Mouse (Mus musculus): ENCODE results near the gene Ubap2. TPM values are rescaled to one million over a fixed set of nuclear protein-coding genes. Genes with fewer than 3 reads are reported as not detected.

Gene Ubap2
- polyA plus RNA-seq, 1 experiment from 2014 or later, result 45.4 TPM

DNA sequence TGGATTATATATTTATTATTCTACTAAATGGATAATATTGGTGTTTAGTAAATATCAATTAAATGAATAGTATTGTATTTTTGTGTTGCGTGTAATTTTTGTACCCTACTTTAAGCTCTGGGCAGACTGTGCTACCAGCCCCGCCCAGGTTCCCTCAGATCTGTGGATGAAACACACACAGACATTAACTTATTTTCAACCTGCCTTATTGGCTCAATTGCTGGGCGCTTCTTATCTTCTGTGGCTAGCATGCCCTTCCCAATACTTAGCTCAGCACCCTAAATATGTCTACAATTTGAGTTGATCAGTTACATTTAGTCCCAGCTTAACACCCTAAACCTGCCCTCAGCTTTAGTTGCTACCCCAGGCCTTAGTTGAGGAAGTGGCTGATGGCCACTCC, 113.7 kb downstream of the Ubap2 start:
- H3K4me3 ChIP-seq (ENCODE audit: control insufficient read depth in 1 of 2, insufficient read depth in 1 of 2, low read depth in 1 of 2, low read length in 2 of 2), result no peak overlapping the region
- WGBS, result 92% methylated on average over 3 of the region's 3 CpGs
- H3K9ac ChIP-seq (ENCODE audit: low read length), result no peak overlapping the region

DNA sequence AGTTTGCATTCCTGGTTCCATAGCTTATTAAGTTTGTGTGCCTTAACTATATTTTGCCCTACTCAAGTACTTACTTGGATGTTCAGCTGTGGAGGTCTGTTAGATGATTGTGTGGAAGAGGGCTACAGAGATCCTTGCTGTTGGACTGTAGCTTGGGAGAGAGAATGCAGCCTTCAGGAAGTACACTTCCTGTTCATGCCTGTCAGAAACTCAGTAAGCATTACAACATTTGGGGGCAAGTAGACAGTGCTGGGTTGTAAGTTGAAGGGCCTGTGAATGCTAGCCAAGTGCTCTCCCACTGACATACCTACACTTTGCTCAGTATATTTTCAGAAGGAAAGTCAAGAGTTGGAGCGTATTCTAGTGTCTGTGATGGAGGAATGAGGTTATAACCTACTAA, 116.7 kb downstream of the Ubap2 start:
- Histone ChIP-seq H3K9ac (ENCODE audit: low read length) (no peak overlapping the region), H3K27me3 (ENCODE audit: control insufficient read depth, insufficient read depth, low read length) (no peaks in the 10 kb centered on the region), H3K36me3 (ENCODE audit: control insufficient read depth, insufficient read depth, low read length) (no peaks in the 10 kb centered on the region), H3K4me2 (ENCODE audit: low read length) (no peak overlapping the region), H3K4me3 (ENCODE audit: control insufficient read depth in 1 of 2, insufficient read depth in 1 of 2, low read depth in 1 of 2, low read length in 2 of 2) (no peak overlapping the region), H3K4me1 (ENCODE audit: control insufficient read depth in 2 of 2, insufficient read depth in 2 of 2, low read length in 2 of 2) (peaks cover 0 to 10% of the 10 kb centered on the region in 2 experiments; a peak in 3 of 4 replicates), H3K9me3 (ENCODE audit: control insufficient read depth, low read length) (no peaks in the 10 kb centered on the region), H3K27ac (replicated peaks in 1 of 2; ENCODE audit: control insufficient read depth in 1 of 2, insufficient read depth in 1 of 2, low read depth in 2 of 2, low read length in 2 of 2) (peak overlapping the region in 1 of 2 experiments; percentile 9; a peak in 1 of 4 replicates)
- no peak for ATAC-seq (ENCODE audit: insufficient number of reproducible peaks, insufficient read depth, low FRiP score, low read depth)
- WGBS, result 95% methylated on average over 1 of the region's 1 CpGs

More for the DNA sequence above, 113.7 kb downstream of the Ubap2 start:
- Histone ChIP-seq H3K4me1 (ENCODE audit: control insufficient read depth in 2 of 2, insufficient read depth in 2 of 2, low read length in 2 of 2) (peaks cover 0 to 17% of the 10 kb centered on the region in 2 experiments; a peak in 3 of 4 replicates), H3K27ac (replicated peaks in 1 of 2; ENCODE audit: control insufficient read depth in 1 of 2, insufficient read depth in 1 of 2, low read depth in 2 of 2, low read length in 2 of 2) (no peak overlapping the region), H3K27me3 (ENCODE audit: control insufficient read depth, insufficient read depth, low read length) (no peaks in the 10 kb centered on the region), H3K9me3 (ENCODE audit: control insufficient read depth, low read length) (no peaks in the 10 kb centered on the region), H3K4me2 (ENCODE audit: low read length) (no peak overlapping the region), H3K36me3 (ENCODE audit: control insufficient read depth, insufficient read depth, low read length) (0 out of 2 replicates have a peak, but pooled peaks cover 2% of the 10 kb centered on the region)
- no peak for ATAC-seq (ENCODE audit: insufficient number of reproducible peaks, insufficient read depth, low FRiP score, low read depth)

DNA sequence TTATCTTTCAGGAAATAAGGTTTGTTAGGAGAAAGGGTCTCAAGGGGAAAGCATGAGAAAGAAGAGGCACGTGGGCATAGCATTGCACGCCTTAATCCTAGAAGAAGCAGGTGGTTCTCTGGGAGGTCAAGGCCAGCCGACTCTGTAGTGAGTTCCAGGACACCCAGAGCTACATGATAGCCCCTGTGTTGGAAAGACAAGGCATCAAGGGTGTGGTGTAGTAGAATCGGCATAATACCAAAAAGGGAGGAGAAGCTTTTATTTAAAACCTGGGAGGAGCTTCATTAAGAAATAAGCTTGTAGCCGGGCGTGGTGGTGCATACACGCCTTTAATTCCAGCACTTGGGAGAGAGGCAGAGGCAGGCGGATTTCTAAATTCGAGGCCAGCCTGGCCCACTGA, 118.0 kb downstream of the Ubap2 start:
- Histone ChIP-seq H3K36me3 (ENCODE audit: control insufficient read depth, insufficient read depth, low read length) (no peaks in the 10 kb centered on the region), H3K9ac (ENCODE audit: low read length) (no peak overlapping the region), H3K4me3 (ENCODE audit: control insufficient read depth in 1 of 2, insufficient read depth in 1 of 2, low read depth in 1 of 2, low read length in 2 of 2) (no peak overlapping the region), H3K4me1 (ENCODE audit: control insufficient read depth in 2 of 2, insufficient read depth in 2 of 2, low read length in 2 of 2) (peaks cover 0 to 10% of the 10 kb centered on the region in 2 experiments; a peak in 3 of 4 replicates), H3K4me2 (ENCODE audit: low read length) (no peak overlapping the region), H3K27ac (replicated peaks in 1 of 2; ENCODE audit: control insufficient read depth in 1 of 2, insufficient read depth in 1 of 2, low read depth in 2 of 2, low read length in 2 of 2) (no peak overlapping the region), H3K9me3 (ENCODE audit: control insufficient read depth, low read length) (no peaks in the 10 kb centered on the region), H3K27me3 (ENCODE audit: control insufficient read depth, insufficient read depth, low read length) (no peaks in the 10 kb centered on the region)
- 82% methylated on average over 9 of the region's 9 CpGs for WGBS
- ATAC-seq (ENCODE audit: insufficient number of reproducible peaks, insufficient read depth, low FRiP score, low read depth), result no peak

DNA sequence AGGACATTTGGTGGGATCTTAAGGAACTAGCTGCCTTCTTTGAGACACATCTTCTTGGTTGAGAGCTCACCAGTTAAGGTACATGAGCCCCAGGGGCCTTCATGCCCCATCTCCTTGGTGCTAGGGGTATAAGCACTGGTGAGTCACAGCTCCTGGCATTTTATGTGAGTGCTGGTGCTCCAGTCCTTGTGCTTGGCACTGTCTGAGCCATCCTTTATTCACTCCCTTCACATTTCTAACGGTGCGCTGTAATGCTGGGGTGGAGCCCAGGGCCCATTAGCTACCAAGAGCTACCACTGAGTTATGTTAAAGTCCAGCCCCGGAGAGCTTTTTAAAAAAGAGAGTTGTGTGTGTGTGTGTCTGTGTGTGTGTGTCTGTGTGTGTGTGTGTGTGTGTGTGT, 121.8 kb downstream of the Ubap2 start:
- WGBS, result 84% methylated on average over 3 of the region's 3 CpGs
- Histone ChIP-seq H3K4me3 (ENCODE audit: control insufficient read depth in 1 of 2, insufficient read depth in 1 of 2, low read depth in 1 of 2, low read length in 2 of 2) (no peak overlapping the region), H3K27ac (replicated peaks in 1 of 2; ENCODE audit: control insufficient read depth in 1 of 2, insufficient read depth in 1 of 2, low read depth in 2 of 2, low read length in 2 of 2) (no peak overlapping the region), H3K36me3 (ENCODE audit: control insufficient read depth, insufficient read depth, low read length) (peaks cover 3% of the 10 kb centered on the region), H3K9me3 (ENCODE audit: control insufficient read depth, low read length) (no peaks in the 10 kb centered on the region), H3K4me2 (ENCODE audit: low read length) (no peak overlapping the region), H3K9ac (ENCODE audit: low read length) (no peak overlapping the region), H3K27me3 (ENCODE audit: control insufficient read depth, insufficient read depth, low read length) (no peaks in the 10 kb centered on the region), H3K4me1 (ENCODE audit: control insufficient read depth in 2 of 2, insufficient read depth in 2 of 2, low read length in 2 of 2) (peaks cover 0 to 9% of the 10 kb centered on the region in 2 experiments; a peak in 3 of 4 replicates)
- no peak for ATAC-seq (ENCODE audit: insufficient number of reproducible peaks, insufficient read depth, low FRiP score, low read depth)

DNA sequence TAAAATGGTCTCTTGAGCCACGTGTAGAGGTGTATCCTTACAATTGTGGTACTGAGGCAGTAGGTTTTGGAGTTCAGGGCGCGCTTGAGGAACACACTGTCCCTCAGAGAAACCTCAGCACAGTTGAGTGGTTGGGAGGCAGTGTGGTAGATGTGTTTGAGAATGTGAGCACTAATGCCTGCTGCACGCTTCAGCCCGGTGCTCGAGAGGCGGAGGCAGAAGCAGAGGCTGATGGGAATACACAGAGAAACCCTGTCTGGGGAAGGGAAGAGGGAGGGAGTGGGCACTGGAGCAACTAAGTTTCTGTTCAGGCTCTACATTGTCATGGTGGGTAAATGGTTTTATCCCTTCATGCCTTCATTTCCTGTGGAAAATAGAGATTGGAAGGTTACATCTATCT, 123.8 kb downstream of the Ubap2 start:
- 0 out of 4 replicates have a peak, but pooled peaks cover 0 to 3% of the 10 kb centered on the region in 2 experiments for H3K4me1 ChIP-seq (ENCODE audit: control insufficient read depth in 2 of 2, insufficient read depth in 2 of 2, low read length in 2 of 2)
- no peaks in the 10 kb centered on the region for H3K9me3 ChIP-seq (ENCODE audit: control insufficient read depth, low read length)
- H3K27me3 ChIP-seq (ENCODE audit: control insufficient read depth, insufficient read depth, low read length), result no peaks in the 10 kb centered on the region
- H3K27ac ChIP-seq (replicated peaks in 1 of 2; ENCODE audit: control insufficient read depth in 1 of 2, insufficient read depth in 1 of 2, low read depth in 2 of 2, low read length in 2 of 2), result no peak overlapping the region
- 94% methylated on average over 7 of the region's 7 CpGs for WGBS
- no peak overlapping the region for H3K9ac ChIP-seq (ENCODE audit: low read length)
- peaks cover 4% of the 10 kb centered on the region for H3K36me3 ChIP-seq (ENCODE audit: control insufficient read depth, insufficient read depth, low read length)
- ATAC-seq (ENCODE audit: insufficient number of reproducible peaks, insufficient read depth, low FRiP score, low read depth), result no peak
- H3K4me2 ChIP-seq (ENCODE audit: low read length), result no peak overlapping the region
- no peak overlapping the region for H3K4me3 ChIP-seq (ENCODE audit: control insufficient read depth in 1 of 2, insufficient read depth in 1 of 2, low read depth in 1 of 2, low read length in 2 of 2)

DNA sequence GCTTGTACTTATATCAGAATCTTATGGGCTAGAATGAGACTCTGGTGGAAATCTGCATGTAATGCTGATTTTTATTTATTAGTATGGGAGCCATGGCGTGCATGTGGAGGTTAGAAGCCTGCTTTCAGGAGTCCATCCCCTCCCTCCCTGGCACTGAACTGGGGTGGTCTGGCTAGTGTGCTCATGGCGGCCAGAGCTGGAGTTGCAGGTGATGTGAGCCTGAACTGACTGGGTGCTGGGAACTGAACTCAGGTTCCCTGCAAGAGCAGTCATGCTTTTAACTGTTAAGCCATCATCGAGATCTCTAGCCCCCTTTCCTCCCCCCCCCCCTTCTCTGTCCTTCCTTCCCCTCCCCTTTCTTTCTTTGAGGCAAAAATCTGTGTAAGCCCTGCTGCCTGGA, 125.1 kb downstream of the Ubap2 start:
- no peak overlapping the region for H3K27ac ChIP-seq (replicated peaks in 1 of 2; ENCODE audit: control insufficient read depth in 1 of 2, insufficient read depth in 1 of 2, low read depth in 2 of 2, low read length in 2 of 2)
- H3K9me3 ChIP-seq (ENCODE audit: control insufficient read depth, low read length), result no peaks in the 10 kb centered on the region
- no peaks in the 10 kb centered on the region for H3K27me3 ChIP-seq (ENCODE audit: control insufficient read depth, insufficient read depth, low read length)
- H3K4me3 ChIP-seq (ENCODE audit: control insufficient read depth in 1 of 2, insufficient read depth in 1 of 2, low read depth in 1 of 2, low read length in 2 of 2), result no peak overlapping the region
- peaks cover 4% of the 10 kb centered on the region for H3K36me3 ChIP-seq (ENCODE audit: control insufficient read depth, insufficient read depth, low read length)
- no peak for ATAC-seq (ENCODE audit: insufficient number of reproducible peaks, insufficient read depth, low FRiP score, low read depth)
- 0 out of 4 replicates have a peak, but pooled peaks cover 0 to 3% of the 10 kb centered on the region in 2 experiments for H3K4me1 ChIP-seq (ENCODE audit: control insufficient read depth in 2 of 2, insufficient read depth in 2 of 2, low read length in 2 of 2)
- H3K9ac ChIP-seq (ENCODE audit: low read length), result no peak overlapping the region
- WGBS, result 87% methylated on average over 3 of the region's 3 CpGs
- no peak overlapping the region for H3K4me2 ChIP-seq (ENCODE audit: low read length)

Other genes with a start within 250 kb of the Ubap2 start
- 0.32 TPM in 1 of 2 replicates, not detected in the other for gene Aqp7, start 227.0 kb downstream of the Ubap2 start, polyA plus RNA-seq (2014; fragmentation: Nextera tagmentation; extraction: Ambion mirVana)
- gene Aqp3, start 177.0 kb downstream of the Ubap2 start, polyA plus RNA-seq (2014; fragmentation: Nextera tagmentation; extraction: Ambion mirVana), result 0.19 and 0.55 TPM in 2 replicates
- gene Nol6, start 150.7 kb downstream of the Ubap2 start, polyA plus RNA-seq (2014; fragmentation: Nextera tagmentation; extraction: Ambion mirVana), result 12.4 and 14.6 TPM in 2 replicates
- 82.8 and 86.8 TPM in 2 replicates for gene Ube2r2, start 139.4 kb downstream of the Ubap2 start, polyA plus RNA-seq (2014; fragmentation: Nextera tagmentation; extraction: Ambion mirVana)
- 33.2 and 34.2 TPM in 2 replicates for gene Dcaf12, start 39.7 kb upstream of the Ubap2 start, polyA plus RNA-seq (2014; fragmentation: Nextera tagmentation; extraction: Ambion mirVana)
- gene Ubap1, start 73.9 kb upstream of the Ubap2 start, polyA plus RNA-seq (2014; fragmentation: Nextera tagmentation; extraction: Ambion mirVana), result 48.5 and 52.9 TPM in 2 replicates
- gene Kif24, start 189.7 kb upstream of the Ubap2 start, polyA plus RNA-seq (2014; fragmentation: Nextera tagmentation; extraction: Ambion mirVana), result 2.2 and 4.3 TPM in 2 replicates
- 41.3 and 43.9 TPM in 2 replicates for gene Nudt2, start 190.0 kb upstream of the Ubap2 start, polyA plus RNA-seq (2014; fragmentation: Nextera tagmentation; extraction: Ambion mirVana)
- gene AI464131, start 227.9 kb upstream of the Ubap2 start, polyA plus RNA-seq (2014; fragmentation: Nextera tagmentation; extraction: Ambion mirVana), result 2.8 TPM in 2 replicates
- gene 1110017D15Rik, start 242.2 kb upstream of the Ubap2 start, polyA plus RNA-seq (2014; fragmentation: Nextera tagmentation; extraction: Ambion mirVana), result 0.30 TPM in 1 of 2 replicates, not detected in the other